Mouse (Mus musculus): Measurements from ENCODE around the gene Gna12.

- TF ChIP-seq CTCF (conservative IDR thresholded peaks at IDR 0.05; ENCODE audit: low read length) = no peak
- no peak for TF ChIP-seq POU5F1 (IDR thresholded peaks at IDR 0.05; ENCODE audit: borderline replicate concordance, low read length)
- no peak for TF ChIP-seq NANOG (IDR thresholded peaks at IDR 0.05; ENCODE audit: borderline replicate concordance, low read length)
These were observed 78.2 kb downstream of the Gna12 start for GRCm38 (mm10) chr5:140752041-140752440.
